In genomic region chrX:75415936-75416785, GRCm38 (mm10) we compare ENCODE assay signal across 8 mouse cellular contexts. TPM values are rescaled to one million over a fixed set of nuclear protein-coding genes. Genes with fewer than 3 reads are reported as not detected.
DNase-seq lines count a peak whose midpoint lies in the region; ATAC-seq lines count a peak whose summit lies in the region.

Gene Cmc4 (minus strand): TSS chrX:75416584.
Gene Mtcp1 (minus strand): TSS chrX:75416588.
Gene Brcc3 (plus strand): TSS chrX:75416628.

- WGBS in hindbrain, embryonic 13.5 days = 16% methylated on average over 52 of the region's 52 CpGs

- no peaks in the 10 kb centered on the region for H3K9me3 ChIP-seq in hindbrain, embryonic 13.5 days

- peak within 1 kb of the TSS; percentile 68 for H3K9ac ChIP-seq in hindbrain, embryonic 13.5 days

- H3K36me3 ChIP-seq in hindbrain, embryonic 13.5 days = no peaks in the 10 kb centered on the region

- H3K27ac ChIP-seq in hindbrain, embryonic 13.5 days = peak within 1 kb of the TSS; percentile 91

- H3K4me3 ChIP-seq in hindbrain, embryonic 13.5 days = peak within 1 kb of the TSS; percentile 50

- no peaks in the 10 kb centered on the region for H3K4me1 ChIP-seq in hindbrain, embryonic 13.5 days (replicated peaks)

- H3K27me3 ChIP-seq in hindbrain, embryonic 13.5 days = no peaks in the 10 kb centered on the region

- peak within 1 kb of the TSS; percentile 54 for H3K4me2 ChIP-seq in hindbrain, embryonic 13.5 days

- peak; percentile 100 for ATAC-seq in hindbrain, embryonic 13.5 days (ENCODE audit: low FRiP score)

- DNase-seq in NIH3T3 (ENCODE audit: low read depth) = peak; percentile 94
- DNase-seq in cerebellum, postnatal 10 days = peak; percentile 87 to 92
- DNase-seq in frontal cortex, postnatal 10 days (ENCODE audit: low spot score in 2 of 2) = peak; percentile 80 to 83
- peak; percentile 57 to 67 for DNase-seq in layer of hippocampus, postnatal 25 days (ENCODE audit: extremely low spot score in 1 of 2, low spot score in 1 of 2)
- DNase-seq in lung, postnatal 25 days (ENCODE audit: low spot score) = peak; percentile 91
- peak; percentile 87 for DNase-seq in retina, embryonic 14.5 days (ENCODE audit: low spot score)
- DNase-seq in thymus, postnatal 4 days = peak; percentile 90

RNA-seq across cellular contexts. Expression of gene Cmc4, which starts in this region (rescaled TPM):
- 24.1 and 24.8 TPM in 2 replicates for polyA plus RNA-seq in hindbrain, embryonic 13.5 days (2015; fragmentation: Nextera tagmentation; extraction: Ambion mirVana)
- total RNA-seq in layer of hippocampus, postnatal 25 days (2021) = 10 to 100 TPM; 12.4 to 15.1 TPM

RNA-seq across cellular contexts. Expression of gene Mtcp1, which starts in this region (rescaled TPM):
- 7.8 and 8.2 TPM in 2 replicates for polyA plus RNA-seq in hindbrain, embryonic 13.5 days (2015; fragmentation: Nextera tagmentation; extraction: Ambion mirVana)
- total RNA-seq in layer of hippocampus, postnatal 25 days (2021) = 1 to 10 TPM; 6.1 to 8.7 TPM

RNA-seq across cellular contexts. Expression of gene Brcc3, which starts in this region (rescaled TPM):
- polyA plus RNA-seq in hindbrain, embryonic 13.5 days (2015; fragmentation: Nextera tagmentation; extraction: Ambion mirVana) = 53.6 and 57.8 TPM in 2 replicates
- total RNA-seq in layer of hippocampus, postnatal 25 days (2021) = 10 to 100 TPM; 33.3 to 34.9 TPM

Comparison
In these comparisons a context has a peak if more than half of its experiments do, and no peak if none do; other contexts are left out.
1. Peak in every context shown above with its lines: DNase-seq, ATAC-seq, H3K4me3 ChIP-seq and H3K27ac ChIP-seq.